In the genomic region with DNA sequence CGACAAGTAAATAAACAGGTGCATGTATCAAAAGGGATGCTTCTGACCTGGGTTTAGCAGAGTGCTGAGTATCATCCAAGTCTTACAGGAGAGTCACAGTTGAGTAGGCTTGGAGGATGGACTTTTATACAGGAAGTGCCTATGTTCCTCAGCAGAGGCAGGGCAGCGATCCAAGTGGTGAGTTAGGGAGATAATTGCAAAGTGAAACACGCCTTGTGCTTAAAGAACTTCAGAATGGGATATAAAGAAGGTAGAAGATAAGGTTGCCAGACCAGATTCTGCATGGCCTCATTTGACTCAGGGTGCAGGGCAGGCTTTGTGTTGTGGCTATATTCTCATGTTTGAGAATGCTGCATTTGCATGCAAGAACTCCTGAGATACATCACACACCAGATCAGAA, we compare ENCODE assay signal across 19 mouse cellular contexts. TPM values are rescaled to one million over a fixed set of nuclear protein-coding genes. Genes with fewer than 3 reads are reported as not detected.
A peak's percentile ranks its signal among the peaks of the same experiment; 100 is the strongest.
DNase-seq lines count a peak whose midpoint lies in the region; TF ChIP-seq lines count a peak whose summit lies in the region.
"Had no signal": no experiment of that assay in that cellular context is flagged by ENCODE, and none has a peak within 500 bp of the region (broad histone marks: within the 10 kb centered on the region; RNA-seq: fewer than 3 reads in every experiment).

No protein-coding gene starts in this region.

- intact Hi-C loops in left cerebral cortex, postnatal 10 days (cut with DNase I) = no loop called here

- 52% methylated on average over 3 of the region's 3 CpGs for WGBS in kidney, adult 2 months

- H3K9ac ChIP-seq in MEL (ENCODE audit: control insufficient read depth, low read depth, low read length, poor library complexity, severe bottlenecking) = no peak overlapping the region
- H3K9ac ChIP-seq: forebrain, embryonic 13.5 days; forebrain, postnatal 0 days; heart, embryonic 13.5 days; hindbrain, embryonic 15.5 days had no signal

- no peaks in the 10 kb centered on the region for H3K79me2 ChIP-seq in MEL (ENCODE audit: control insufficient read depth, insufficient read depth, low read length, poor library complexity)

- TF ChIP-seq POLR2A in kidney, adult 2 months (IDR thresholded peaks at IDR 0.05; ENCODE audit: low read depth, low read length) = no peak
- TF ChIP-seq POLR2A in MEL (IDR thresholded peaks at IDR 0.05; ENCODE audit: control insufficient read depth in 1 of 2, insufficient read depth in 1 of 2, low read depth in 1 of 2, low read length in 2 of 2, poor library complexity in 1 of 2) = no peak

- TF ChIP-seq EP300 in MEL (IDR thresholded peaks at IDR 0.05; ENCODE audit: low read depth in 1 of 2, low read length in 2 of 2) = peak; percentile 80 to 83

- no peaks in the 10 kb centered on the region for H3K36me3 ChIP-seq in kidney, adult 2 months (ENCODE audit: control insufficient read depth, insufficient read depth, low read length)
- H3K36me3 ChIP-seq in MEL (ENCODE audit: control insufficient read depth in 1 of 2, insufficient read depth in 2 of 2, low read length in 2 of 2) = peaks cover 0 to 18% of the 10 kb centered on the region in 2 experiments; a peak in 2 of 4 replicates
- H3K36me3 ChIP-seq: embryonic facial prominence, embryonic 10.5 days; heart, embryonic 13.5 days; hindbrain, embryonic 15.5 days had no signal

- H3K27me3 ChIP-seq in kidney, adult 2 months (replicated peaks; ENCODE audit: control insufficient read depth, insufficient read depth, low read length) = no peaks in the 10 kb centered on the region
- H3K27me3 ChIP-seq in MEL (ENCODE audit: control insufficient read depth in 1 of 2, insufficient read depth in 2 of 2, low read length in 2 of 2) = no peaks in the 10 kb centered on the region
- H3K27me3 ChIP-seq: forebrain, embryonic 13.5 days; heart, embryonic 13.5 days; hindbrain, embryonic 15.5 days had no signal

- no peak for TF ChIP-seq CTCF in kidney, adult 2 months (conservative IDR thresholded peaks at IDR 0.05; ENCODE audit: insufficient read depth, insufficient read length, low read depth, low read length)
- TF ChIP-seq CTCF in MEL (IDR thresholded peaks at IDR 0.05 in 2 of 3, conservative IDR thresholded peaks at IDR 0.05 in 1 of 3; ENCODE audit: control insufficient read depth in 1 of 3, insufficient read depth in 1 of 3, low read depth in 2 of 3, low read length in 3 of 3, poor library complexity in 1 of 3, severe bottlenecking in 1 of 3) = no peak

- TF ChIP-seq RAD21 in MEL (IDR thresholded peaks at IDR 0.05; ENCODE audit: low read depth, low read length) = no peak

- no peaks in the 10 kb centered on the region for H3K4me1 ChIP-seq in kidney, adult 2 months (ENCODE audit: control insufficient read depth, insufficient read depth, low read length)
- H3K4me1 ChIP-seq in MEL (ENCODE audit: control insufficient read depth in 1 of 2, insufficient read depth in 2 of 2, low read length in 2 of 2) = peaks cover 6 to 13% of the 10 kb centered on the region in 2 experiments
- H3K4me1 ChIP-seq: embryonic facial prominence, embryonic 10.5 days; forebrain, embryonic 13.5 days; hindbrain, embryonic 15.5 days had no signal

- H3K27ac ChIP-seq in kidney, adult 2 months (ENCODE audit: insufficient read depth, low read depth, low read length) = no peak overlapping the region
- peak overlapping the region; percentile 18 for H3K27ac ChIP-seq in MEL (ENCODE audit: control insufficient read depth, low read depth, low read length)
- H3K27ac ChIP-seq: embryonic facial prominence, embryonic 10.5 days; forebrain, embryonic 13.5 days; heart, embryonic 13.5 days; hindbrain, embryonic 15.5 days had no signal

- no peak overlapping the region for H3K4me3 ChIP-seq in kidney, adult 2 months (ENCODE audit: insufficient read depth, low read depth, low read length)
- H3K4me3 ChIP-seq in MEL (ENCODE audit: control insufficient read depth in 1 of 2, insufficient read depth in 1 of 2, low read depth in 2 of 2, low read length in 2 of 2) = peak overlapping the region; percentile 16 to 33; a peak in 3 of 4 replicates
- H3K4me3 ChIP-seq: embryonic facial prominence, embryonic 10.5 days; forebrain, embryonic 13.5 days; heart, embryonic 13.5 days; hindbrain, embryonic 15.5 days had no signal

- peak; percentile 58 for DNase-seq in kidney, adult 2 months
- DNase-seq in kidney, adult 11 months = no peak
- peak; percentile 93 for DNase-seq in MEL (ENCODE audit: low read depth, low spot score)
- DNase-seq in MEL-GATA-1-ER (ENCODE audit: extremely low read depth, low read depth) = peak; percentile 87
- peak; percentile 30 for DNase-seq in kidney, postnatal 14 days
- no peak for DNase-seq in left cerebral cortex, postnatal 10 days (ENCODE audit: extremely low spot score in 1 of 2, low spot score in 2 of 2)
- no peak for DNase-seq in layer of hippocampus, postnatal 25 days (ENCODE audit: extremely low spot score in 1 of 2, low spot score in 1 of 2)
- no peak for DNase-seq in embryo, embryonic 10.5 days (ENCODE audit: low spot score)
- DNase-seq: adrenal gland, postnatal 10 days; cerebellum, adult 11-12 months; cerebellum, adult 9-10 months; cerebellum, postnatal 25 days; forebrain, postnatal 0 days; gastrocnemius, postnatal 14 days; heart, postnatal 36 days had no signal

- H3K9me3 ChIP-seq in MEL (replicated peaks; ENCODE audit: insufficient read depth, low read length) = no peaks in the 10 kb centered on the region
- H3K9me3 ChIP-seq: embryonic facial prominence, embryonic 10.5 days; forebrain, embryonic 13.5 days; heart, embryonic 13.5 days; hindbrain, embryonic 15.5 days had no signal

TF ChIP-seq in MEL, 35 proteins besides CTCF, POLR2A, EP300 and RAD21:
- TF ChIP-seq E2F4 (IDR thresholded peaks at IDR 0.05; ENCODE audit: borderline replicate concordance, low read depth, low read length) = no peak
- peak; percentile 39; the same call in 1 of the 2 replicates for TF ChIP-seq MXI1 (IDR thresholded peaks at IDR 0.05; ENCODE audit: low read depth, low read length)
- peak; percentile 70 for TF ChIP-seq RCOR1 (IDR thresholded peaks at IDR 0.05; ENCODE audit: low read depth, low read length)
- TF ChIP-seq MYC (IDR thresholded peaks at IDR 0.05; ENCODE audit: low read depth, low read length) = 0 out of 2 replicates have a peak, but pooled peaks have one; percentile 65
- peak; percentile 82 for TF ChIP-seq ELF1 (IDR thresholded peaks at IDR 0.05; ENCODE audit: low read depth, low read length)
- 0 out of 2 replicates have a peak, but pooled peaks have one; percentile 46 for TF ChIP-seq TBP (IDR thresholded peaks at IDR 0.05; ENCODE audit: low read depth, low read length)
- TF ChIP-seq MAFK (IDR thresholded peaks at IDR 0.05; ENCODE audit: borderline replicate concordance, low read depth, low read length) = no peak
- peak; percentile 68 for TF ChIP-seq TCF12 (IDR thresholded peaks at IDR 0.05; ENCODE audit: low read depth, low read length)
- peak; percentile 56; the same call in 1 of the 2 replicates for TF ChIP-seq MAX (IDR thresholded peaks at IDR 0.05; ENCODE audit: low read length)
- no peak for TF ChIP-seq ZKSCAN1 (IDR thresholded peaks at IDR 0.05; ENCODE audit: low read depth, low read length)
- TF ChIP-seq ZNF384 (IDR thresholded peaks at IDR 0.05; ENCODE audit: low read depth, low read length) = no peak
- no peak; the same call in 1 of the 2 replicates for TF ChIP-seq BHLHE40 (IDR thresholded peaks at IDR 0.05; ENCODE audit: borderline replicate concordance, low read depth, low read length)
- TF ChIP-seq MEF2A (IDR thresholded peaks at IDR 0.05; ENCODE audit: extremely low read depth, insufficient replicate concordance, low read depth, low read length, poor library complexity, severe bottlenecking) = no peak
- no peak for TF ChIP-seq UBTF (IDR thresholded peaks at IDR 0.05; ENCODE audit: borderline replicate concordance, insufficient read depth, low read depth, low read length)
- TF ChIP-seq KAT2A (conservative IDR thresholded peaks at IDR 0.05; ENCODE audit: low read depth, low read length) = no peak
- no peak for TF ChIP-seq ZC3H11A (IDR thresholded peaks at IDR 0.05; ENCODE audit: low read depth, low read length)
- TF ChIP-seq ETS1 (IDR thresholded peaks at IDR 0.05; ENCODE audit: low read depth, low read length) = peak; percentile 70
- no peak for TF ChIP-seq USF1 (IDR thresholded peaks at IDR 0.05; ENCODE audit: low read depth, low read length)
- TF ChIP-seq ZMIZ1 (IDR thresholded peaks at IDR 0.05; ENCODE audit: low read depth, low read length) = no peak
- peak; percentile 86 for TF ChIP-seq GATA1 (IDR thresholded peaks at IDR 0.05; ENCODE audit: low read depth, low read length)
- TF ChIP-seq NELFE (IDR thresholded peaks at IDR 0.05; ENCODE audit: low read depth, low read length) = no peak

RNA-seq across cellular contexts. Expression of a gene that starts 14.8 kb away (rescaled TPM):
- polyA plus RNA-seq in kidney, adult 2 months (2012; rRNA removed) = 10.0 and 13.6 TPM in 2 replicates
- total RNA-seq in MEL (2012; rRNA removed) = 26.7 and 29.8 TPM in 2 replicates
- polyA plus RNA-seq in MEL (2012; ENCODE audit: insufficient read depth in 1 of 2, insufficient read length in 2 of 2, low read depth in 1 of 2, low replicate concordance in 2 of 2, missing spikeins in 1 of 2) = 10 to 100 TPM in 1 of 2 experiments, not detected in 1; 40.3 TPM
- 10 to 100 TPM; 28.3 to 29.3 TPM for total RNA-seq in left cerebral cortex, postnatal 10 days (2021)
- 10 to 100 TPM; 24.5 TPM for total RNA-seq in layer of hippocampus, postnatal 25 days (2021)

Comparison
In these comparisons a context has a peak if more than half of its experiments do, and no peak if none do; other contexts are left out.
1. DNase-seq: peak in kidney, adult 2 months (single experiment), MEL (single experiment), MEL-GATA-1-ER (single experiment) and kidney, postnatal 14 days (single experiment); none in kidney, adult 11 months (single experiment), left cerebral cortex, postnatal 10 days (0 of 2), layer of hippocampus, postnatal 25 days (0 of 2) and embryo, embryonic 10.5 days (single experiment).